Mouse (Mus musculus): ENCODE data around the gene Nfkb2. TPM values are rescaled to one million over a fixed set of nuclear protein-coding genes. Genes with fewer than 3 reads are reported as not detected.

Nfkb2 gene
- total and polyA plus RNA-seq, 3 experiments = 27.2 to 43.0 TPM; not detected in 1

DNA sequence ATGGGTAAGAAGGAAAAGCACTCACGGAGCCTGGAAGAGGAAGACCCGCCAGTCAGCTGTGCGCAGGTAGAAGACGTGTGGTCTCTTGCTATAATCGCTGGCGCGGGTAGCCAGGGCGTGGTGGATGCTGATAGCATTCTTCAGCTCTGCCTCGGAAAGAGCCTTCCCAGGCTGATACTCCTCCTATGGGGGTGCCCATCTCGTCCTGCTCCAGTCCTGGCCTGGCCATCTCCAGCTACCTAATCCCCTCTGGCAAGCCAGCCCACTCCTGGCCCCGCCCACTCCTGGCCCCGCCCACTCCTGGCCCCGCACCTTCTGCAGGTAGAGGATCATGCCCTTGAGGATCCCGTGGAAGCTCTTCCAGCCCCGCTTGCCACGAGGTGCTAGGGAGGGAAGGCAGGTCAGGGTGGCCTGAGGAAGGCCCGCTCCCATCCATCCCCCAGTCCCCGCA is 10.1 kb downstream of the Nfkb2 start (continued):
- no peak for TF ChIP-seq MEF2A (IDR thresholded peaks at IDR 0.05; ENCODE audit: extremely low read depth, insufficient replicate concordance, low read depth, low read length, poor library complexity, severe bottlenecking)
- no peak for TF ChIP-seq E2F4 (IDR thresholded peaks at IDR 0.05; ENCODE audit: borderline replicate concordance, low read depth, low read length)
- TF ChIP-seq JUND (IDR thresholded peaks at IDR 0.05; ENCODE audit: low read depth, low read length) = no peak
- TF ChIP-seq USF1 (IDR thresholded peaks at IDR 0.05; ENCODE audit: low read depth, low read length) = no peak
- no peak for TF ChIP-seq MYC (IDR thresholded peaks at IDR 0.05; ENCODE audit: low read depth, low read length)
- TF ChIP-seq EP300 (IDR thresholded peaks at IDR 0.05; ENCODE audit: low read depth in 1 of 2, low read length in 2 of 2) = peak; percentile 63 to 67
- TF ChIP-seq CHD2 (IDR thresholded peaks at IDR 0.05; ENCODE audit: low read length) = no peak
- no peak for TF ChIP-seq MAFK (IDR thresholded peaks at IDR 0.05; ENCODE audit: borderline replicate concordance, low read depth, low read length)
- no peak for TF ChIP-seq MAX (IDR thresholded peaks at IDR 0.05; ENCODE audit: low read length)
- peak; percentile 70 for TF ChIP-seq TAL1 (IDR thresholded peaks at IDR 0.05; ENCODE audit: low read length)
- TF ChIP-seq ZKSCAN1 (IDR thresholded peaks at IDR 0.05; ENCODE audit: low read depth, low read length) = no peak
- TF ChIP-seq MXI1 (IDR thresholded peaks at IDR 0.05; ENCODE audit: low read depth, low read length) = 0 out of 2 replicates have a peak, but pooled peaks have one; percentile 47
- no peak for TF ChIP-seq UBTF (IDR thresholded peaks at IDR 0.05; ENCODE audit: borderline replicate concordance, insufficient read depth, low read depth, low read length)
- TF ChIP-seq ZNF384 (IDR thresholded peaks at IDR 0.05; ENCODE audit: low read depth, low read length) = no peak
- TF ChIP-seq USF2 (IDR thresholded peaks at IDR 0.05; ENCODE audit: borderline replicate concordance in 1 of 2, insufficient read depth in 1 of 2, low read depth in 1 of 2, low read length in 2 of 2) = no peak
- no peak for TF ChIP-seq POLR2AphosphoS2 (IDR thresholded peaks at IDR 0.05; ENCODE audit: low read length)
- no peak for TF ChIP-seq BHLHE40 (IDR thresholded peaks at IDR 0.05; ENCODE audit: borderline replicate concordance, low read depth, low read length)
- peak in 1 of 2 experiments; percentile 20; a peak in 1 of 4 replicates for TF ChIP-seq POLR2A (IDR thresholded peaks at IDR 0.05; ENCODE audit: control insufficient read depth in 1 of 2, insufficient read depth in 1 of 2, low read depth in 1 of 2, low read length in 2 of 2, poor library complexity in 1 of 2)
- TF ChIP-seq RCOR1 (IDR thresholded peaks at IDR 0.05; ENCODE audit: low read depth, low read length) = no peak; the same call in 1 of the 2 replicates
- no peak for TF ChIP-seq GABPA (IDR thresholded peaks at IDR 0.05; ENCODE audit: low read depth, low read length)

DNA sequence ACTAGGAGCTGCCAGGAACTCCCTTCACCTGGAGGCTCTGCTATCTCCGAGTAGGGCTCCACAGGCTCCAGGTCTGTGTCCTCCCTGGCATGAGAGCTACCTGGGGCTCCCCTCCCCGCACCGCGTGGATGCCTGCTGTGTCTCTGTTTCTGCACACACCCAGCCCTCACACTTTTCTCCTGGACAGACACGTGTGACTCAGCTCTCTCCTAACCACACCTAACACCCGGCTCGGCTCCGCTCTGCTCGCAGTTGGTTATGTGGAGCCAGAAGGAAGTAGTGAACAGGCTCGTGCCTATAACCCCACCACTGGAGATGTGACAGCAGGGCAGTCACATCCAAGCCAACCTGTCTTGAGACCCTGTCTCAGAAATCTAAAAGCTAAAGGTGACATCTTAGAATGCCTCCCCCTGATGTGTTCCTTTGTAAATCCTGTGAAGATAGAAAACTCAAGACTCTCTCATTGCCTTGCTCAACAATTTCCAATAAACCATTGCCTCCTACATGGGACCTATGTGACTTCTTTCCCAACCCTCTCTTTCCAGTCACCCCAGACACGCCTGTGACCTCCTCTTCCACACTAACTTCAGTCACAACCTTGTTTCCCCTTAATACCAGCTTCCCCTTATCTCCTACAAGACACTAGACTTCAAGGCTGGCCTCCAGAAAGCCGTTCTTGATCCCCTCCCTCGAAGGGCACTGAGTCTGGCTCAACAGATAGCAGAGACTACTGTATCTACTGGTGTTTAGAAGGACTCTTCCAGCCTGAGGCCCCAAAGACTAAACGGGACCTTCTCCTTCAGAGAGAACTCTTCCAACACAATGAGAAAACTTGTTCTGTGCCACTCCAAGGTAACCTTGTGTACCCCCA is 11.0 kb downstream of the Nfkb2 start:
- H3K9ac ChIP-seq (ENCODE audit: control insufficient read depth, low read depth, low read length, poor library complexity, severe bottlenecking) = peak overlapping the region; percentile 40
- H3K79me2 ChIP-seq (ENCODE audit: control insufficient read depth, insufficient read depth, low read length, poor library complexity) = no peaks in the 10 kb centered on the region
- peak; percentile 95 for DNase-seq (ENCODE audit: low read depth, low spot score)
- no peaks in the 10 kb centered on the region for H3K27me3 ChIP-seq (ENCODE audit: control insufficient read depth in 1 of 2, insufficient read depth in 2 of 2, low read length in 2 of 2)
- peaks cover 14 to 30% of the 10 kb centered on the region in 2 experiments for H3K4me1 ChIP-seq (ENCODE audit: control insufficient read depth in 1 of 2, insufficient read depth in 2 of 2, low read length in 2 of 2)
- peaks cover 0 to 16% of the 10 kb centered on the region in 2 experiments; a peak in 2 of 4 replicates for H3K36me3 ChIP-seq (ENCODE audit: control insufficient read depth in 1 of 2, insufficient read depth in 2 of 2, low read length in 2 of 2)
- H3K27ac ChIP-seq (ENCODE audit: control insufficient read depth, low read depth, low read length) = peak overlapping the region; percentile 88
- H3K4me3 ChIP-seq (ENCODE audit: control insufficient read depth in 1 of 2, insufficient read depth in 1 of 2, low read depth in 2 of 2, low read length in 2 of 2) = peak overlapping the region; percentile 7 to 27
- H3K9me3 ChIP-seq (replicated peaks; ENCODE audit: insufficient read depth, low read length) = no peaks in the 10 kb centered on the region
- TF ChIP-seq ZNF384 (IDR thresholded peaks at IDR 0.05; ENCODE audit: low read depth, low read length) = no peak
- TF ChIP-seq MYC (IDR thresholded peaks at IDR 0.05; ENCODE audit: low read depth, low read length) = peak; percentile 86
- no peak; the same call in 1 of the 2 replicates for TF ChIP-seq SMC3 (IDR thresholded peaks at IDR 0.05; ENCODE audit: low read depth, low read length)
- TF ChIP-seq TAL1 (IDR thresholded peaks at IDR 0.05; ENCODE audit: low read length) = peak; percentile 94
- TF ChIP-seq USF2 (IDR thresholded peaks at IDR 0.05; ENCODE audit: borderline replicate concordance in 1 of 2, insufficient read depth in 1 of 2, low read depth in 1 of 2, low read length in 2 of 2) = no peak
- no peak for TF ChIP-seq MAFK (IDR thresholded peaks at IDR 0.05; ENCODE audit: borderline replicate concordance, low read depth, low read length)
- TF ChIP-seq ELF1 (IDR thresholded peaks at IDR 0.05; ENCODE audit: low read depth, low read length) = no peak
- TF ChIP-seq ETS1 (IDR thresholded peaks at IDR 0.05; ENCODE audit: low read depth, low read length) = peak; percentile 66
- peak; percentile 41 for TF ChIP-seq TBP (IDR thresholded peaks at IDR 0.05; ENCODE audit: low read depth, low read length)
- no peak for TF ChIP-seq CHD2 (IDR thresholded peaks at IDR 0.05; ENCODE audit: low read length)
- no peak for TF ChIP-seq HCFC1 (IDR thresholded peaks at IDR 0.05; ENCODE audit: low read depth, low read length)
- no peak for TF ChIP-seq GABPA (IDR thresholded peaks at IDR 0.05; ENCODE audit: low read depth, low read length)
- peak; percentile 73 for TF ChIP-seq BHLHE40 (IDR thresholded peaks at IDR 0.05; ENCODE audit: borderline replicate concordance, low read depth, low read length)
- TF ChIP-seq ZMIZ1 (IDR thresholded peaks at IDR 0.05; ENCODE audit: low read depth, low read length) = 0 out of 2 replicates have a peak, but pooled peaks have one; percentile 42
- peak; percentile 69 for TF ChIP-seq MYB (IDR thresholded peaks at IDR 0.05; ENCODE audit: low read depth, low read length)
- TF ChIP-seq MAZ (IDR thresholded peaks at IDR 0.05; ENCODE audit: low read depth, low read length) = 0 out of 2 replicates have a peak, but pooled peaks have one; percentile 10
- no peak for TF ChIP-seq ZKSCAN1 (IDR thresholded peaks at IDR 0.05; ENCODE audit: low read depth, low read length)
- TF ChIP-seq RCOR1 (IDR thresholded peaks at IDR 0.05; ENCODE audit: low read depth, low read length) = peak; percentile 18; the same call in 1 of the 2 replicates
- no peak for TF ChIP-seq UBTF (IDR thresholded peaks at IDR 0.05; ENCODE audit: borderline replicate concordance, insufficient read depth, low read depth, low read length)
- 0 out of 2 replicates have a peak, but pooled peaks have one; percentile 29 for TF ChIP-seq POLR2AphosphoS2 (IDR thresholded peaks at IDR 0.05; ENCODE audit: low read length)
- TF ChIP-seq E2F4 (IDR thresholded peaks at IDR 0.05; ENCODE audit: borderline replicate concordance, low read depth, low read length) = no peak
- TF ChIP-seq POLR2A (IDR thresholded peaks at IDR 0.05; ENCODE audit: control insufficient read depth in 1 of 2, insufficient read depth in 1 of 2, low read depth in 1 of 2, low read length in 2 of 2, poor library complexity in 1 of 2) = peak in 1 of 2 experiments; percentile 53; a peak in 1 of 4 replicates

Measured in MEL (cell line).